Mouse (Mus musculus): ENCODE measurements around the gene Hydin.

- TF ChIP-seq EP300 (IDR thresholded peaks at IDR 0.05; ENCODE audit: low read depth) (no peak), CTCF (IDR thresholded peaks at IDR 0.05; ENCODE audit: low read depth) (no peak)
Observed at GRCm38 (mm10) chr8:110533781-110534180, 267.0 kb downstream of the Hydin start.

Data from liver, postnatal 0 days (tissue).